Mouse (Mus musculus) stomach, postnatal 0 days (tissue): ENCODE measurements at regions not wholly inside any gene's neighbourhood (a gene's known extent, or its start where the extent isn't known, plus 50 kb on each side); places are given as distances from the start of the nearest gene placed in this dataset.

Experiments used
- CTCF ChIP-seq: IDR thresholded peaks from 2 replicates; pipeline ENCODE4 v1.5.1; 2016; ENCODE audit warnings: antibody characterized with exemption, low read depth, mild to moderate bottlenecking, moderate library complexity
- EP300 ChIP-seq: optimal IDR thresholded peaks from 2 replicates; pipeline ENCODE3; 2016; ENCODE audit warnings: antibody characterized with exemption

GRCm38 (mm10) chr11:18571557-18572209 is 447.1 kb downstream of the Meis1 start:
- no peak for TF ChIP-seq CTCF
- TF ChIP-seq EP300 = no peak
